Mouse (Mus musculus) embryonic facial prominence, embryonic 14.5 days (tissue): ENCODE measurements around the gene Runx1. TPM values are rescaled to one million over a fixed set of nuclear protein-coding genes. Genes with fewer than 3 reads are reported as not detected.

ENCODE experiments used
- ATAC-seq: fragments of 200-750 bp; cut with Nextera tagmentation; 2 replicates; pipeline ENCODE4 v1.8.0; 2017; ENCODE audit warnings: low read depth, moderate number of reproducible peaks, moderate TSS enrichment
- DNase-seq: peaks from one replicate; pipeline ENCODE4 v3.0.0-alpha.2; 2015; ENCODE audit warnings: low spot score
- H3K27ac ChIP-seq: fragments of 300-500 bp; sonication (generic); replicated peaks from 2 replicates; pipeline ENCODE4 v1.5.1; 2014; ENCODE audit warnings: low read depth, mild to moderate bottlenecking, low read length, moderate library complexity
- H3K27me3 ChIP-seq: fragments of 300-500 bp; sonication (generic); replicated peaks from 2 replicates; pipeline ENCODE4 v1.6.1; 2014; ENCODE audit warnings: low read length; ENCODE audit not compliant: control insufficient read depth, insufficient read depth
- H3K36me3 ChIP-seq: fragments of 300-500 bp; sonication (generic); 2 replicates; pipeline ENCODE4 v1.6.1; 2014; ENCODE audit warnings: low read length, mixed read lengths; ENCODE audit not compliant: control insufficient read depth, insufficient read depth
- H3K4me1 ChIP-seq: fragments of 300-500 bp; sonication (generic); 2 replicates; pipeline ENCODE4 v1.6.1; 2014; ENCODE audit warnings: antibody characterized with exemption, low read length; ENCODE audit not compliant: control insufficient read depth, insufficient read depth
- H3K4me2 ChIP-seq: fragments of 300-500 bp; sonication (generic); 2 replicates; pipeline ENCODE4 v1.6.1; 2014; ENCODE audit warnings: low read depth, mild to moderate bottlenecking, low read length, moderate library complexity, mixed read lengths
- H3K4me3 ChIP-seq: fragments of 300-500 bp; sonication (generic); 2 replicates; pipeline ENCODE4 v1.5.1; 2014; ENCODE audit warnings: low read depth, mild to moderate bottlenecking, low read length
- H3K9ac ChIP-seq: fragments of 300-500 bp; sonication (generic); 2 replicates; pipeline ENCODE4 v1.6.1; 2014; ENCODE audit warnings: low read depth, mild to moderate bottlenecking, low read length, moderate library complexity, mixed read lengths
- H3K9me3 ChIP-seq: fragments of 300-500 bp; sonication (generic); 2 replicates; pipeline ENCODE4 v1.6.1; 2016; ENCODE audit warnings: low read length; ENCODE audit not compliant: control insufficient read depth
- WGBS: fragments of 180-500 bp; shearing (Covaris S2); extraction: QIAGEN DNeasy Blood & Tissue Kit; methylation state at CpG from one replicate; pipeline ENCODE4 v1.1.7; 2014; 5-methylcytosine and 5-hydroxymethylcytosine counted together
- polyA plus RNA-seq: library from polyadenylated mRNA; unstranded; fragments of >200 nt; fragmentation: Nextera tagmentation; extraction: Ambion mirVana; gene quantifications from 2 replicates; pipeline ENCODE4 v1.2.1, GENCODE M21; 2014

The Runx1 gene
- polyA plus RNA-seq, 1 experiment from 2014 or later = 13.7 TPM

DNA sequence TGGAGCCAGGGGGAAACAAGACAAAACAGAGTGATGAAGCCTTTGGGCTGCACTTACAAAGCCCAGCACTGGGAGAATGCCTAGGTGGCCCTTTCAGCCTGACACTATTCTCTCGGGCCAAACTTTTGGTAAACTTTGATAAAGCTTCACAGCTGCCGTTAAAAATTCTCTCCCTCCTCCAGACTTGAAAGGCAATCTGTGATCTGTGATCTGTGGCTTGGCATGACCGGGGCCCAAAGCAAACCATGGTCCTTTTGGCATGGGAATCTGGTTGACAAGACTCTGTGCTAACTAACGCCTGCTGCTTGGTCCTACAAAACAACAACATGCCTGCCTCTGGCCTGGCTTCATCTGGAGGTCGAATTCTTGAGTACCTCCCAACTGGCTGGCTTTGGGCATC is 188.9 kb downstream of the Runx1 start:
- Histone ChIP-seq H3K4me3 (no peak overlapping the region), H3K27me3 (no peaks in the 10 kb centered on the region), H3K9ac (no peak overlapping the region), H3K9me3 (no peaks in the 10 kb centered on the region), H3K27ac (no peak overlapping the region), H3K4me1 (0 out of 2 replicates have a peak, but pooled peaks cover 2% of the 10 kb centered on the region), H3K4me2 (no peak overlapping the region), H3K36me3 (peaks cover 15% of the 10 kb centered on the region; the same call in 1 of the 2 replicates)
- ATAC-seq = no peak
- WGBS = 63% methylated on average over 5 of the region's 5 CpGs
- DNase-seq = no peak

DNA sequence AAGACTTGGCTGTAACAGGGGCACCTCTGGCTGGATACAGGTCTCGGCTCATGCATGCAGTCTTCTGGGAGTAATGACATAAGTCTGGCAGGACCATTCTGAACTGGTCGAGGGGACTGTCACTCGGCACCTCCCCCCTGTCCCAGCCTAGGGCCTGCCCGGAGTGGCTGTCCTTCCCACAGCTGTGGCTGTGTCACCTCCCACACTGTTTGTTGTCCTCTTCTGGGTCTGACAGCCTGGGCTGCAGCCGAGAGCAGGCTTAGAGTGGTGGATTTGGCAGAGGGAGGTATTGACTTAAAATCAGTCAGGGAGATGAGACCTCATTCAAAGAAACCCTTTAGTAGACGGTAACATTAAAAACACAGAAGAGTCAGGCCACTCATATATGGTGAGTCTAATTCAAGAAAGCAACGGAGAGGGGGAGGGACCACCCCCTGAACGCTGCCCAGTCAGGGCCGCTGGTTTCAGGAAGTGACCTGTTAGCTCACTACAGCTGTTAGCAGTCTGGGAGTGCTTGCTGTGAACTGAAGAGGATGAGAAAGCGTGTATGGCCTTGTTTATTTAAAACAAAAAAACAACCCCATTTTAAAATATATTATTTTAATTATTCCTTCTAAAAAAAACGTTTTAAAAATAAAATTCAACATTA is 193.7 kb downstream of the Runx1 start:
- WGBS = 15% methylated on average over 11 of the region's 11 CpGs
- no peak overlapping the region for H3K4me3 ChIP-seq
- H3K27me3 ChIP-seq = no peaks in the 10 kb centered on the region
- H3K9ac ChIP-seq = no peak overlapping the region
- ATAC-seq (peak; percentile 62), DNase-seq (peak; percentile 45)
- no peak overlapping the region for H3K4me2 ChIP-seq
- peaks cover 12% of the 10 kb centered on the region; the same call in 1 of the 2 replicates for H3K36me3 ChIP-seq
- no peaks in the 10 kb centered on the region for H3K9me3 ChIP-seq
- peaks cover 8% of the 10 kb centered on the region; the same call in 1 of the 2 replicates for H3K4me1 ChIP-seq
- peak overlapping the region; percentile 16 for H3K27ac ChIP-seq

DNA sequence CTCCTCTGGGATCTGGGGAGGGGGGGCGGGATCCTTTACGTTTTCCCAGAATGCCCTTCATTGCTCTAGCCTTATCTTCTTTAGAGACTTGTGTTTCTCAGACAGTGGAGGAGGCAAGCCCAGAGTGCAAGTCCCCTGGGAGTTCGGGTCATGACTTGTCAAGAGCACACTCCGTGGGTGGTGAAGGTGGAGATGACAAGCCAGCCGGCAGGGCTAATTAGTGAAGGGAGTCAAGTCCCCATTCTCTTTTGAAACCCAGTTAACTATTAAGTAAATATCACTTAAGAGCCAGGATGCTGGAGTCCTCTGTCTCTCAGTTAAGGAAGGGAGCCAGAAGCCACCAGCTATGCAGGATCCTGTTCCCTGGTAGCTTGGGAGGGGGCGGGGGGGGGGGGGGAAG is 194.3 kb downstream of the Runx1 start:
- Histone ChIP-seq H3K9me3 (no peaks in the 10 kb centered on the region), H3K36me3 (peaks cover 11% of the 10 kb centered on the region; the same call in 1 of the 2 replicates), H3K9ac (no peak overlapping the region), H3K4me1 (peaks cover 9% of the 10 kb centered on the region; the same call in 1 of the 2 replicates), H3K4me3 (no peak overlapping the region), H3K27ac (no peak overlapping the region), H3K4me2 (no peak overlapping the region), H3K27me3 (no peaks in the 10 kb centered on the region)
- DNase-seq = peak; percentile 56
- ATAC-seq = peak; percentile 9; the same call in 1 of the 2 replicates
- WGBS = 21% methylated on average over 6 of the region's 6 CpGs

DNA sequence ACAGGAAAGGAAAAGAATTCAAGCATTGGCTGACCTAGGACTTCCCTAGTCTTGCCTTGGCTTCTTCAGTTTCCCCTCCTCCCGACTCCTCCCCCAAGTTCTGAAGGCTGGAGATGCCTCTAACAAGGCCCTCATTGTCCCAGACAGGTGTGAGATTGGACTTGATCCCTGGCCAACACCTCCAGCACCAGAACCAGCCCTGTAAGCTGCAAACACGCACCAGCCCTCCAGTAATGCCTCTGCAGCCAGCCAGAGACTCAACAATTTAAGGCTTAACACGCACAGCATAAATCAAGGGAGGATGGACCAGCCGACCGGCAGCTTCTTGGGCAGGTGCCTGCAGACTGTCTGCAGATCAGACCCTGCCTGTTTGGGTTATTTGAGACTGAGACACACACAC is 195.0 kb downstream of the Runx1 start:
- Histone ChIP-seq H3K27ac (no peak overlapping the region), H3K9ac (no peak overlapping the region), H3K9me3 (no peaks in the 10 kb centered on the region), H3K4me1 (peaks cover 13% of the 10 kb centered on the region), H3K27me3 (no peaks in the 10 kb centered on the region), H3K4me2 (no peak overlapping the region), H3K4me3 (no peak overlapping the region), H3K36me3 (0 out of 2 replicates have a peak, but pooled peaks cover 7% of the 10 kb centered on the region)
- WGBS = 35% methylated on average over 5 of the region's 5 CpGs
- DNase-seq (peak; percentile 59), ATAC-seq (peak; percentile 38)

DNA sequence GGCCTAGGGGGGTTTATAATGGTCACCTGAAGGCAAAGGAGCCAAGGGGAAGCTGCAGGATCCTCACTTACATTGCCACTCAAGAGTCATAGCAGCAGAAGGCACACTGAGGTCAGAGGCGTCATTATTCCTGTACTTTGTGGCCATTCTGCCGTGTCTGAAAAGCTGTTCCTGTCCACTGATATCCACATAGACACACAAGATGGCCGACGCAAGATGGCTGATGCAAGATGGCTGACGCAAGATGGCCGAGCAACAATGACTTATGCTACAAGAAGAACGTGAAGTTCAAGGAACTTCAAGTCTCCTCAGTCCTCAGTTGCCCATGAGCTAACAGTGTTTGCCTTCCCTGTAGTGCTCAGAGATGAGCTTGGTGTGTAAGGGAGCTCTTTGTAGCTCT is 196.1 kb downstream of the Runx1 start:
- no peaks in the 10 kb centered on the region for H3K27me3 ChIP-seq
- no peaks in the 10 kb centered on the region for H3K36me3 ChIP-seq
- DNase-seq (no peak), ATAC-seq (no peak)
- WGBS = 95% methylated on average over 7 of the region's 7 CpGs
- no peaks in the 10 kb centered on the region for H3K9me3 ChIP-seq
- no peak overlapping the region for H3K27ac ChIP-seq
- no peak overlapping the region for H3K4me2 ChIP-seq
- no peak overlapping the region for H3K4me3 ChIP-seq
- no peak overlapping the region for H3K9ac ChIP-seq
- H3K4me1 ChIP-seq = peaks cover 13% of the 10 kb centered on the region

DNA sequence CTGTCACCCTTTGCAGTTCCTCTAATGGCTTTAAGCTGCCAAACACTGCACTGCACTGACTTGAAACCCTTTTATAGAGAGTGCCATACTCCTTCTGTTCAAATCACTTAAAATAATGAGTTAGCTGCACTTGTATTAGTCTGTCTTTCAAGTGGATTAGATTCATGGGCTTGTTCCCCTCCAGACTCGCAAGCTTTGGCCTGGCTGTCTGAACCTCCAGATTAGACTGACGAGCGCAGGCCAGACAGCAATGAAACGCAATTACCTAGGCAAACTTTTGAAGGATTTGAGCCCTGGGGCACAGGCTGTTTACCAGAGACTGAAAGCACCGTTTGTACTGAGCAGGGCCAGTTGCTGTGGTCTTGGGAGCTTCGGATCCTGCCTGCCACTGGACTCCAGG is 198.7 kb downstream of the Runx1 start:
- H3K4me2 ChIP-seq = no peak overlapping the region
- DNase-seq = peak; percentile 60
- no peak overlapping the region for H3K27ac ChIP-seq

DNA sequence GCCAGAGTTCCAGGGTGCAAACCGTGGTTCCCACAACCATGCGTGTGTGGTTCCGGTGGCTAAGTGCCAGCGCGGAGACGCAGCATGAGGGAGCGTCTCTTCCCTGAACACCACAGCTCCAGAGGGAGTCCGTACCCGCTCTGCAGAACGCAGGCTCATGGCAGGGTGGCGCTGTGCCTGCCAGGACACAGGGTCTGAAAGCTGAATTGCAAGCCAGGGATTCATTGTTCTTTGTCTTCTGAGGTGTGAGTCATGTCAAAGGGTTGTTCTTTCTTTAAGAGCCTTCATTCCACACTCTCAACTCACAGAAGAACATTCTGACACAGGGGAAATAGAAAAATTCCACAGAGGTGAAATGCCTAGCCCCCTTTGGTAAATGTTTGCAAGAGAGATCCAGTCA is 202.0 kb downstream of the Runx1 start:
- Histone ChIP-seq H3K27me3 (no peaks in the 10 kb centered on the region), H3K9ac (no peak overlapping the region), H3K4me3 (no peak overlapping the region), H3K27ac (no peak overlapping the region), H3K4me1 (peaks cover 10% of the 10 kb centered on the region), H3K36me3 (peaks cover 13% of the 10 kb centered on the region; the same call in 1 of the 2 replicates), H3K9me3 (no peaks in the 10 kb centered on the region), H3K4me2 (no peak overlapping the region)
- WGBS = 79% methylated on average over 11 of the region's 11 CpGs
- ATAC-seq (no peak), DNase-seq (no peak)

More for the DNA sequence above, 198.7 kb downstream of the Runx1 start:
- H3K4me1 ChIP-seq = peaks cover 13% of the 10 kb centered on the region
- H3K36me3 ChIP-seq = peaks cover 8% of the 10 kb centered on the region; the same call in 1 of the 2 replicates
- no peak; the same call in 1 of the 2 replicates for ATAC-seq
- WGBS = 26% methylated on average over 6 of the region's 6 CpGs
- no peaks in the 10 kb centered on the region for H3K9me3 ChIP-seq
- H3K4me3 ChIP-seq = no peak overlapping the region
- no peaks in the 10 kb centered on the region for H3K27me3 ChIP-seq
- no peak overlapping the region for H3K9ac ChIP-seq

DNA sequence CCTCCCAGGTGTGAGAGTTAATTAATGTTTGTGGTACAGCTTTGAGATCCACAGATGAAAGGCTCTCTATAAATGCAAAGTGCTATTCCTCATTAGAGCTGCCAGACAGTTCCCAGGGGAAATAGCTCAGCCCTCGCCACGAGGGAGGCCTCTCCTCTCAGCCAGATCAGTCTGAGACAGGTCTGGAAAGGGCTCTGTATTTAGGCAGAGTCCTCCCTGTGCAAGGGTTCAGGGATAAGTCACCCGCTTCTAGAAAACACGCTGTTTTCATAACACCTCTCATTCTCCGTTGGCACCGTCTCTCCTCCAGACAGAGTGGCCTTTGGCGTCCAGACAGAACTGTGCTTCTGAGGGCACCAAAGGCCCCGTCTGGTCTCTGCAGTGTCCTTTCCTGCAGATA is 204.1 kb downstream of the Runx1 start:
- no peak overlapping the region for H3K4me3 ChIP-seq
- no peaks in the 10 kb centered on the region for H3K27me3 ChIP-seq
- H3K27ac ChIP-seq = no peak overlapping the region
- no peak overlapping the region for H3K9ac ChIP-seq
- peaks cover 15% of the 10 kb centered on the region; the same call in 1 of the 2 replicates for H3K9me3 ChIP-seq
- 50% methylated on average over 8 of the region's 8 CpGs for WGBS
- no peak overlapping the region for H3K4me2 ChIP-seq
- H3K4me1 ChIP-seq = peaks cover 5% of the 10 kb centered on the region; the same call in 1 of the 2 replicates
- peak; percentile 17; the same call in 1 of the 2 replicates for ATAC-seq
- DNase-seq = no peak
- peaks cover 16% of the 10 kb centered on the region for H3K36me3 ChIP-seq
